Mouse (Mus musculus) MEL (cell line): ENCODE results near the gene Col6a5. TPM values are rescaled to one million over a fixed set of nuclear protein-coding genes. Genes with fewer than 3 reads are reported as not detected.
A peak's percentile ranks its signal among the peaks of the same experiment; 100 is the strongest.

ENCODE experiments used
- DNase-seq: peaks from one replicate; pipeline ENCODE4 v3.0.0; 2011; ENCODE audit warnings: low read depth, low spot score
- H3K27ac ChIP-seq: 2 replicates; pipeline ENCODE4 v1.5.1; 2012; ENCODE audit warnings: low read depth, mild to moderate bottlenecking, control low read depth, low read length, moderate library complexity; ENCODE audit not compliant: control insufficient read depth
- H3K27me3 ChIP-seq, 2 experiments: fragments of 150-350 bp in 1 of 2; sonication (generic) in 1 of 2; 2 replicates each; pipeline ENCODE4 v1.6.1; 2012; ENCODE audit warnings: low read length in 2 of 2, mild to moderate bottlenecking in 2 of 2, improper control_type of control experiment in 1 of 2, moderate library complexity in 1 of 2; ENCODE audit not compliant: insufficient read depth in 2 of 2, control insufficient read depth in 1 of 2
- H3K36me3 ChIP-seq, 2 experiments: 2 replicates each; pipeline ENCODE4 v1.6.1; 2012 to 2014; ENCODE audit warnings: low read length in 2 of 2, improper control_type of control experiment in 1 of 2, inconsistent platforms in 1 of 2, mild to moderate bottlenecking in 1 of 2; ENCODE audit not compliant: insufficient read depth in 2 of 2, control insufficient read depth in 1 of 2
- H3K4me1 ChIP-seq, 2 experiments: fragments of 150-350 bp in 1 of 2; sonication (generic) in 1 of 2; 2 replicates each; pipeline ENCODE4 v1.6.1; 2012; ENCODE audit warnings: low read length in 2 of 2, improper control_type of control experiment in 1 of 2, mild to moderate bottlenecking in 1 of 2; ENCODE audit not compliant: insufficient read depth in 2 of 2, control insufficient read depth in 1 of 2
- H3K4me3 ChIP-seq, 2 experiments: fragments of 150-350 bp in 1 of 2; sonication (generic) in 1 of 2; 2 replicates each; pipeline ENCODE4 v1.5.1; 2012; ENCODE audit warnings: low read depth in 2 of 2, low read length in 2 of 2, mild to moderate bottlenecking in 2 of 2, moderate library complexity in 2 of 2, control low read depth in 1 of 2, improper control_type of control experiment in 1 of 2; ENCODE audit not compliant: control insufficient read depth in 1 of 2, insufficient read depth in 1 of 2
- H3K79me2 ChIP-seq: 2 replicates; pipeline ENCODE4 v1.6.1; 2012; ENCODE audit warnings: mild to moderate bottlenecking, low read length, moderate library complexity; ENCODE audit not compliant: control insufficient read depth, poor library complexity, insufficient read depth
- H3K9ac ChIP-seq: 2 replicates; pipeline ENCODE4 v1.6.1; 2012; ENCODE audit warnings: low read depth, mild to moderate bottlenecking, control low read depth, low read length, moderate library complexity; ENCODE audit not compliant: control insufficient read depth, poor library complexity, severe bottlenecking
- H3K9me3 ChIP-seq: fragments of 150-350 bp; sonication (generic); replicated peaks from 2 replicates; pipeline ENCODE4 v1.6.1; 2012; ENCODE audit warnings: mild to moderate bottlenecking, low read length, improper control_type of control experiment, moderate library complexity; ENCODE audit not compliant: insufficient read depth
- CHD1 ChIP-seq: IDR thresholded peaks from 2 replicates; pipeline ENCODE4 v1.6.1; 2012; ENCODE audit warnings: low read depth, mild to moderate bottlenecking, inconsistent platforms, low read length, improper control_type of control experiment
- CTCF ChIP-seq, 3 experiments: IDR thresholded peaks in 2 of 3; conservative IDR thresholded peaks in 1 of 3; 2 replicates each; pipeline ENCODE4 v1.5.1; 2011 to 2012; ENCODE audit warnings: low read length in 3 of 3, low read depth in 2 of 3, mild to moderate bottlenecking in 2 of 3, improper control_type of control experiment in 1 of 3, inconsistent platforms in 1 of 3, mixed read lengths in 1 of 3, moderate library complexity in 1 of 3; ENCODE audit not compliant: control insufficient read depth in 1 of 3, insufficient read depth in 1 of 3, poor library complexity in 1 of 3, severe bottlenecking in 1 of 3
- E2F4 ChIP-seq: IDR thresholded peaks from 2 replicates; pipeline ENCODE4 v1.6.1; 2011; ENCODE audit warnings: low read depth, low read length, improper control_type of control experiment, borderline replicate concordance
- ELF1 ChIP-seq: IDR thresholded peaks from 2 replicates; pipeline ENCODE4 v1.6.1; 2014; ENCODE audit warnings: low read depth, mild to moderate bottlenecking, inconsistent platforms, low read length, improper control_type of control experiment, moderate library complexity
- GATA1 ChIP-seq: IDR thresholded peaks from 2 replicates; pipeline ENCODE4 v1.6.1; 2011; ENCODE audit warnings: low read depth, low read length, improper control_type of control experiment
- HCFC1 ChIP-seq: IDR thresholded peaks from 2 replicates; pipeline ENCODE4 v1.6.1; 2012; ENCODE audit warnings: low read depth, mild to moderate bottlenecking, inconsistent platforms, low read length, improper control_type of control experiment, moderate library complexity
- KAT2A ChIP-seq: conservative IDR thresholded peaks from 2 replicates; pipeline ENCODE4 v1.6.1; 2012; ENCODE audit warnings: low read depth, low read length, improper control_type of control experiment, inconsistent platforms
- MAX ChIP-seq: IDR thresholded peaks from 2 replicates; pipeline ENCODE4 v1.6.1; 2011; ENCODE audit warnings: low read length, improper control_type of control experiment
- MAZ ChIP-seq: IDR thresholded peaks from 2 replicates; pipeline ENCODE4 v1.6.1; 2012; ENCODE audit warnings: low read depth, mild to moderate bottlenecking, inconsistent platforms, low read length, improper control_type of control experiment
- MEF2A ChIP-seq: IDR thresholded peaks from 2 replicates; pipeline ENCODE4 v1.6.1; 2014; ENCODE audit warnings: low read depth, mild to moderate bottlenecking, inconsistent platforms, low read length, improper control_type of control experiment; ENCODE audit not compliant: poor library complexity, insufficient replicate concordance, severe bottlenecking; ENCODE audit errors: extremely low read depth
- POLR2A ChIP-seq, 2 experiments: IDR thresholded peaks; 2 replicates each; pipeline ENCODE4 v1.6.1; 2011 to 2012; ENCODE audit warnings: low read length in 2 of 2, mild to moderate bottlenecking in 2 of 2, control low read depth in 1 of 2, improper control_type of control experiment in 1 of 2, low read depth in 1 of 2, moderate library complexity in 1 of 2; ENCODE audit not compliant: control insufficient read depth in 1 of 2, insufficient read depth in 1 of 2, poor library complexity in 1 of 2
- POLR2AphosphoS2 ChIP-seq: IDR thresholded peaks from 2 replicates; pipeline ENCODE4 v1.6.1; 2011; ENCODE audit warnings: low read length, improper control_type of control experiment
- POLR2AphosphoS5 ChIP-seq: IDR thresholded peaks from 2 replicates; pipeline ENCODE4 v1.6.1; 2012; ENCODE audit warnings: low read depth, borderline replicate concordance, mild to moderate bottlenecking, inconsistent platforms, low read length, moderate library complexity, mixed read lengths
- RAD21 ChIP-seq: IDR thresholded peaks from 2 replicates; pipeline ENCODE4 v1.6.1; 2011; ENCODE audit warnings: mild to moderate bottlenecking, low read depth, low read length, improper control_type of control experiment
- SMC3 ChIP-seq: IDR thresholded peaks from 2 replicates; pipeline ENCODE4 v1.6.1; 2011; ENCODE audit warnings: low read depth, low read length, improper control_type of control experiment
- USF1 ChIP-seq: IDR thresholded peaks from 2 replicates; pipeline ENCODE4 v1.6.1; 2014; ENCODE audit warnings: low read depth, mild to moderate bottlenecking, inconsistent platforms, low read length, improper control_type of control experiment, moderate library complexity
- USF2 ChIP-seq, 2 experiments: IDR thresholded peaks; 2 replicates each; pipeline ENCODE4 v1.6.1; 2011 to 2012; ENCODE audit warnings: improper control_type of control experiment in 2 of 2, low read length in 2 of 2, borderline replicate concordance in 1 of 2, inconsistent platforms in 1 of 2, low read depth in 1 of 2, mild to moderate bottlenecking in 1 of 2; ENCODE audit not compliant: insufficient read depth in 1 of 2
- polyA plus RNA-seq, 2 experiments: library from polyadenylated mRNA; stranded (reverse) in 1 of 2; unstranded in 1 of 2; fragments of >175 nt in 1 of 2; fragments of >200 nt in 1 of 2; gene quantifications; 2 replicates each; pipeline versions ENCODE4 v1.2.1 to v1.2.4; 2012; ENCODE audit warnings: low replicate concordance in 2 of 2, low read depth in 1 of 2; ENCODE audit not compliant: insufficient read length in 2 of 2, insufficient read depth in 1 of 2, missing spikeins in 1 of 2
- total RNA-seq: library from RNA; depleted of rRNA; stranded (reverse); fragments of 300-350 nt; gene quantifications from 2 replicates; pipeline ENCODE4 v1.2.3, GENCODE M21; 2012

The Col6a5 gene
- total and polyA plus RNA-seq, 3 experiments = not detected

DNA sequence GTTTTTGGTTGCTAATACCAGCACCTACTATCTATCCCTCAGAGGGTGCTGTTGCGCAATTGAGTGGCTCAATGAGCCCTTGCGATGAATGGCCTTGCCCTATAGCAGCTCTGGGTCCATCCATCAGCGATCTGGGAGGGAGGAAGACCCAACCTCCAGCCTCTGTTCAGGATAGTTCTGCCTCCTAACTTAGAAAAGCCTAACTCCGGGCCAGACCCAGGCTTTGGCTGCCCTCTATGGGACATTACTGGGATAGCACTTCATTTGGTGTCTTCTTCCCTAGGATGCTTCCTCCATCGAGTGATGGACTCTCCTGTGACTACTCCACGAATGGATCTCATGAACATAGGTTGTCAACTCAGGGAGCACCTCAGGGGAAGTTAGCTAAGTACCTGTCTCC is 102.7 kb downstream of the Col6a5 start:
- DNase-seq = peak; percentile 9
- Histone ChIP-seq H3K9ac (no peak overlapping the region), H3K36me3 (no peaks in the 10 kb centered on the region), H3K4me3 (no peak overlapping the region), H3K4me1 (no peaks in the 10 kb centered on the region), H3K9me3 (no peaks in the 10 kb centered on the region), H3K27me3 (no peaks in the 10 kb centered on the region), H3K79me2 (no peaks in the 10 kb centered on the region), H3K27ac (no peak overlapping the region)
- TF ChIP-seq SMC3 (peak; percentile 11; the same call in 1 of the 2 replicates), E2F4 (no peak), MEF2A (no peak), RAD21 (peak; percentile 42), POLR2AphosphoS2 (no peak), CTCF (IDR thresholded peaks at IDR 0.05 in 2 of 3, conservative IDR thresholded peaks at IDR 0.05 in 1 of 3; ENCODE audit: control insufficient read depth in 1 of 3, insufficient read depth in 1 of 3, low read depth in 2 of 3, low read length in 3 of 3, poor library complexity in 1 of 3, severe bottlenecking in 1 of 3) (peak; percentile 37 to 50 (median 41))

DNA sequence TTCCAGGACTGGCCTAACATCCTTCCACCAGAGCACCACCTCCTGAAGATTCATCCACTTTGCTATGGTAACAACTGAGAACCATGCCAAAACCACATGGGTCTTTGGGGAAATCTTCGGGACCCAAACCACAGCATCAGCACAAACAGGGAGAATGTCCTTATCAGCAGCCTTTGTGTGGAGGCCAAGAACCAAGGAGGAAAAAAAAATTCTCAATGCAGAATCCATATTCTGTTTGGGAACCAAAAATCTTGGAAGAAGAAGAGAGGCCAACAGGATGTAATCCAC is 107.7 kb downstream of the Col6a5 start:
- TF ChIP-seq ELF1 (no peak), USF1 (no peak), HCFC1 (no peak), MAZ (no peak), POLR2AphosphoS5 (no peak), KAT2A (no peak), POLR2A (IDR thresholded peaks at IDR 0.05; ENCODE audit: control insufficient read depth in 1 of 2, insufficient read depth in 1 of 2, low read depth in 1 of 2, low read length in 2 of 2, poor library complexity in 1 of 2) (no peak), GATA1 (no peak), USF2 (IDR thresholded peaks at IDR 0.05; ENCODE audit: borderline replicate concordance in 1 of 2, insufficient read depth in 1 of 2, low read depth in 1 of 2, low read length in 2 of 2) (no peak), MAX (no peak), CHD1 (no peak)
- no peak overlapping the region for H3K27ac ChIP-seq
- DNase-seq = no peak

More for the DNA sequence above, 107.7 kb downstream of the Col6a5 start:
- Histone ChIP-seq H3K79me2 (no peaks in the 10 kb centered on the region), H3K4me1 (no peaks in the 10 kb centered on the region), H3K9me3 (no peaks in the 10 kb centered on the region), H3K9ac (no peak overlapping the region), H3K4me3 (no peak overlapping the region), H3K36me3 (no peaks in the 10 kb centered on the region), H3K27me3 (no peaks in the 10 kb centered on the region)
